Mouse (Mus musculus) kidney, postnatal 0 days (tissue): ENCODE measurements around the gene Trim75. TPM values are rescaled to one million over a fixed set of nuclear protein-coding genes. Genes with fewer than 3 reads are reported as not detected.

Source experiments
- ATAC-seq: fragments of 200-750 bp; cut with Nextera tagmentation; replicated peaks from 2 replicates; pipeline ENCODE4 v1.8.0; 2017; ENCODE audit warnings: low read depth, moderate number of reproducible peaks, moderate TSS enrichment, moderate library complexity; ENCODE audit not compliant: low FRiP score
- DNase-seq: peaks from one replicate; pipeline ENCODE4 v3.0.0-alpha.2; 2016; ENCODE audit warnings: low spot score
- H3K27ac ChIP-seq: fragments of 300-500 bp; sonication (generic); 2 replicates; pipeline ENCODE4 v1.5.1; 2014; ENCODE audit warnings: mild to moderate bottlenecking
- H3K27me3 ChIP-seq: fragments of 300-500 bp; sonication (generic); 2 replicates; pipeline ENCODE4 v1.6.1; 2014; ENCODE audit warnings: low read length, mixed read lengths; ENCODE audit not compliant: insufficient read depth
- H3K36me3 ChIP-seq: fragments of 300-500 bp; sonication (generic); 2 replicates; pipeline ENCODE4 v1.6.1; 2014; ENCODE audit warnings: low read length, mixed read lengths; ENCODE audit not compliant: insufficient read depth
- H3K4me1 ChIP-seq: fragments of 300-500 bp; sonication (generic); replicated peaks from 2 replicates; pipeline ENCODE4 v1.6.1; 2014; ENCODE audit warnings: antibody characterized with exemption, low read length, mixed read lengths; ENCODE audit not compliant: insufficient read depth
- H3K4me2 ChIP-seq: fragments of 300-500 bp; sonication (generic); 2 replicates; pipeline ENCODE4 v1.6.1; 2014; ENCODE audit warnings: mild to moderate bottlenecking, low read length, moderate library complexity, mixed read lengths
- H3K4me3 ChIP-seq: fragments of 300-500 bp; sonication (generic); replicated peaks from 2 replicates; pipeline ENCODE4 v1.5.1; 2014; ENCODE audit warnings: low read depth, low read length
- H3K9ac ChIP-seq: fragments of 300-500 bp; sonication (generic); 2 replicates; pipeline ENCODE4 v1.6.1; 2014; ENCODE audit warnings: low read depth, low read length
- H3K9me3 ChIP-seq: fragments of 300-500 bp; sonication (generic); replicated peaks from 2 replicates; pipeline ENCODE4 v1.6.1; 2016; ENCODE audit warnings: low read length, inconsistent platforms, mixed read lengths
- CTCF ChIP-seq: IDR thresholded peaks from 2 replicates; pipeline ENCODE4 v1.5.1; 2016; ENCODE audit warnings: antibody characterized with exemption, low read depth, mild to moderate bottlenecking, moderate library complexity
- WGBS: fragments of 180-500 bp; shearing (Covaris S2); extraction: QIAGEN DNeasy Blood & Tissue Kit; methylation state at CpG from one replicate; pipeline ENCODE4 v1.1.7; 2014; 5-methylcytosine and 5-hydroxymethylcytosine counted together
- polyA plus RNA-seq: library from polyadenylated mRNA; unstranded; fragments of >200 nt; fragmentation: Nextera tagmentation; extraction: Ambion mirVana; gene quantifications from 2 replicates; pipeline ENCODE4 v1.2.1, GENCODE M21; 2015

Gene Trim75
- polyA plus RNA-seq, 1 experiment from 2014 or later = not detected

- Histone ChIP-seq H3K27ac (no peak overlapping the region), H3K36me3 (no peaks in the 10 kb centered on the region), H3K9me3 (no peaks in the 10 kb centered on the region), H3K9ac (no peak overlapping the region), H3K4me1 (no peaks in the 10 kb centered on the region), H3K27me3 (no peaks in the 10 kb centered on the region), H3K4me2 (no peak overlapping the region), H3K4me3 (no peak overlapping the region)
- 67% methylated on average over 20 of the region's 20 CpGs for WGBS
- DNase-seq (no peak), ATAC-seq (no peak)
- no peak for TF ChIP-seq CTCF
These were observed 4.3 kb downstream of the Trim75 start for GRCm38 (mm10) chr8:64983150-64983897.

DNA sequence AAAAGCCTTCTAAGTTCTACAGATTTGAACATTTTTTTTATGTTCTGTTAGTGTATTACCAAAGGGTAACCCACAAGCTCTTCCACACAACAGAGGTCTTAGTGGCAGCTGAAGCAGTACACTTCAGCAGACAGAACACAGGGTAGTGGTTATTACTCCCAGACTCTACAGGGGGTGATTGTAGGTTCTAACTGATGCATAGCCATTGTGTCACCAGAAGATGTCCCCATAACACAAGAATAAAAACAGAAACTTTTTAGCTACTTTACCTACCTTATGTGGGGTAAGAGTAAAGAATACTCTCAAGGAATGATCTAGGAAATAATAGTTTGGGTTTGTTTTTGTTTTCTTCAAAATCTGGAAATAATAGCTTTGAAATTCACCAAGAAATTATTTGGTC lies 24.8 kb downstream of the Trim75 start:
- no peak overlapping the region for H3K9ac ChIP-seq
- H3K27me3 ChIP-seq = no peaks in the 10 kb centered on the region
- no peak overlapping the region for H3K4me3 ChIP-seq
- TF ChIP-seq CTCF = peak; percentile 49
- no peak overlapping the region for H3K27ac ChIP-seq
- H3K36me3 ChIP-seq = 0 out of 2 replicates have a peak, but pooled peaks cover 3% of the 10 kb centered on the region
- H3K9me3 ChIP-seq = no peaks in the 10 kb centered on the region
- ATAC-seq (no peak), DNase-seq (peak; percentile 27)
- H3K4me2 ChIP-seq = no peak overlapping the region
- no peaks in the 10 kb centered on the region for H3K4me1 ChIP-seq

DNA sequence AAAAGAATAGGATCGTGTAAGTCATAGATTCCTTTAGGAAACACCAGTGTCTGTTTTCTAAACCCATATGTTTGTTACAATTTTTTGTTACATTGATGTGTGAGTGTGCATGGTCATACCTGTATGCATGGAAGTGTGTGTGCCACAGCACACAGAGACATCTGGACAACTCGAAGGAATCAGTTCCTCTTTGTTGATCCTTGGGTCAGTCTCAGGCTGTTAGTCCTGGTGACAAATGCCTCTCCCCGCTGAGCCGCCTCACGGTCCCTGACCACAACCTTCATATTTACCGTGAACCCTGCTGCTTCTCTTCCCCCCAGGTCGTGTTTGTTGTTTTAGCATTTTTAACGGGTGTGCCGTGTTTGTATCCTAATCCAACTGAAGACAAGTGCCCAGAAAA lies 28.6 kb downstream of the Trim75 start:
- Histone ChIP-seq H3K36me3 (0 out of 2 replicates have a peak, but pooled peaks cover 3% of the 10 kb centered on the region), H3K9ac (no peak overlapping the region), H3K27me3 (no peaks in the 10 kb centered on the region), H3K27ac (no peak overlapping the region), H3K4me1 (no peaks in the 10 kb centered on the region), H3K4me3 (no peak overlapping the region), H3K9me3 (no peaks in the 10 kb centered on the region), H3K4me2 (no peak overlapping the region)
- no peak for TF ChIP-seq CTCF
- no peak for DNase-seq
- ATAC-seq = no peak
- 74% methylated on average over 9 of the region's 9 CpGs for WGBS

DNA sequence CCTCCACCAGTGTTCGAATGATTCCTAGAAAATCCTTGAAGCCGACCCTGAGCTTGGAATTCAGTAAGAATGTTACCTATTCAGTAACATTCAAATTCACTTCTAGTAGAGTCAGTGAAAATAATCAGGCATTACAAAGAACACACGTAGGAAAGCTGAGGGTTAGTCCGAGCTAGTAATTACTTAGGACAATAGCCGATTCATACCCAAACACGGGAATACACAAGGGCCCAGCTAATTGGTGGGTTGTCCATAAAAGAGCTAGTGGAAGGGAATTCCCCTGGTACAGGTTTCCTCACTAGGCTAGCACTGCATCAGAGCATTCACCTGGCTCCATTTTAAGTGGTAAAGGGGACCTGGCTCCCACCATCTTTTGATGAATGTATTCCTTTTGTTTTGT lies 35.5 kb downstream of the Trim75 start:
- no peaks in the 10 kb centered on the region for H3K9me3 ChIP-seq
- no peaks in the 10 kb centered on the region for H3K4me1 ChIP-seq
- no peak for ATAC-seq
- H3K9ac ChIP-seq = no peak overlapping the region
- no peak for TF ChIP-seq CTCF
- no peak overlapping the region for H3K4me3 ChIP-seq
- no peak overlapping the region for H3K4me2 ChIP-seq
- no peak overlapping the region for H3K27ac ChIP-seq
- WGBS = 90% methylated on average over 6 of the region's 6 CpGs
- no peaks in the 10 kb centered on the region for H3K36me3 ChIP-seq
- no peaks in the 10 kb centered on the region for H3K27me3 ChIP-seq
- DNase-seq = no peak

DNA sequence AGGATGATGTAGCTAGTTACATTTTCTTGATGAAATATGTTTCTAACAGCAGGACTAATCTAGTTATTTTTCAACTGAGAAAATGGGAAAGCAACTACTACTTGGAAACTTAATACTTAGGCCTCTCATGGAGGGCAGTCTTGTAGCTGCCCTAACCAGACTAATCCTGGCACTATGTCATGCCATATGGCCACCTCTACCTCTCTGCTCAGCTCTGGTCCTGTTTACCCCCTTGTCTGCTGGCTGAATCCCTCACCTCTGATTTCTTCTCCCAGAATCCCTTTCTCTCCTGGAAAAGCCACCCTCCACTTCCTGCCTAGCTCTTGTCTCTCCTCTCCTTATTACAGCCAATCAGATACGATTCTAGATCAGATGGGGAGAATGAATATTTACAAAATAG lies 39.3 kb downstream of the Trim75 start:
- Histone ChIP-seq H3K4me1 (no peaks in the 10 kb centered on the region), H3K9me3 (no peaks in the 10 kb centered on the region), H3K4me2 (peak overlapping the region; percentile 67), H3K9ac (no peak overlapping the region), H3K27me3 (no peaks in the 10 kb centered on the region), H3K36me3 (no peaks in the 10 kb centered on the region), H3K27ac (no peak overlapping the region), H3K4me3 (no peak overlapping the region)
- no peak for DNase-seq
- ATAC-seq = no peak
- WGBS = 88% methylated on average over 1 of the region's 1 CpGs
- no peak for TF ChIP-seq CTCF

DNA sequence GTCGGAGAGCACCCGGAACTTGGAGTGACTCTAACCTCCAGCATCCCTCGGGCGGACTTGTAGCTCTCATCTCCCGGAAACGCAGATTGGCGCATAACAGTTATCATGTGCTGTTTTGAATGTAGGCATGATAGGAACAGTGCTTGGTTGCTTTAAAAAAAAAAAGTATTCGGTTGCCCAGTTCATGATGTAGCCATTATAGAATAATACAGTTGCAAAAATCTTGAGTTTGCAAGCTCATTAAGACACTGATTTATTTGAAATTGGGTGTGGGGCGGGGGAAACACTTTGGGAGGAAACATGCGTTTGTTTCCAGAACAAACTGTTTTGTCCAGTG lies 40.0 kb downstream of the Trim75 start:
- no peaks in the 10 kb centered on the region for H3K4me1 ChIP-seq
- no peaks in the 10 kb centered on the region for H3K36me3 ChIP-seq
- peak overlapping the region; percentile 76 for H3K4me3 ChIP-seq
- no peak for ATAC-seq
- 4% methylated on average over 10 of the region's 10 CpGs for WGBS
- no peak for DNase-seq
- no peaks in the 10 kb centered on the region for H3K9me3 ChIP-seq
- peak overlapping the region; percentile 67 for H3K4me2 ChIP-seq
- peak overlapping the region; percentile 86 for H3K27ac ChIP-seq
- peak overlapping the region; percentile 69 for H3K9ac ChIP-seq
- 0 out of 2 replicates have a peak, but pooled peaks cover 2% of the 10 kb centered on the region for H3K27me3 ChIP-seq
- no peak for TF ChIP-seq CTCF
